Mouse (Mus musculus) layer of hippocampus, postnatal 10 days (tissue): ENCODE results near the gene Dclk1. TPM values are rescaled to one million over a fixed set of nuclear protein-coding genes. Genes with fewer than 3 reads are reported as not detected.
A peak's percentile ranks its signal among the peaks of the same experiment; 100 is the strongest.

ENCODE experiments used
- DNase-seq, 2 experiments: peaks; one replicate each; pipeline ENCODE4 v3.0.0; 2021; ENCODE audit warnings: low spot score in 2 of 2
- total RNA-seq, 2 experiments: library from RNA; stranded (reverse); gene quantifications; 2 replicates each; pipeline ENCODE4 v1.2.3; 2021

The Dclk1 gene
- total RNA-seq, 2 experiments from 2014 or later, result 632 to 743 TPM

DNA sequence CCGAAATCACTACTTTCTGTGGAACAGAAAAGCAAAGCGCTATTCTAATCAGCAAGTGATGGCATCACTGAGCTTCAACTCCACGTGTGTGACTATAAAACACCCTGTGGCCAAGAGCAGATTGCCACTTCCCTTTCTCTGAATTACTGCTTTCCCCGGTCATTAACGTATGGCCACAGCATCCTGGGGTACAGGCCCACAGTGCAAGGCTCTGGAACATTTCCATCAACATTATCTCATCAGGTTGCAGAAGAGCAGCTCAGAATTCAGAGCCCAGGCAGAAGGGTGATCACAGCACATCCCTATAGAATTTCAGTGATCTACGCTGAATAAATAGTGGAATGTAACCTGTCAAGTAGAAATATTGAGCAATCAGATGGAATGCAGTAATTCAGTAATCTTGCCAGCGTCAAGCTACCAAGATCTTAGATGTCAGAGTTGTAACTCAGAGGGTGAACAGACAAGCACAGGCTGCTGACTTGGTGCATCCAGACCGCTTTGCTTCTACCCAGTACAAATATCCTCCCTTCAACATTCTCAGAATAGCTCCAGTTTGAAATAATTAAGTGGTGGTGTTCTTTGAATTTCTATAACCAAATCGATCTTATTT is 293.5 kb downstream of the Dclk1 start:
- DNase-seq, result no peak

DNA sequence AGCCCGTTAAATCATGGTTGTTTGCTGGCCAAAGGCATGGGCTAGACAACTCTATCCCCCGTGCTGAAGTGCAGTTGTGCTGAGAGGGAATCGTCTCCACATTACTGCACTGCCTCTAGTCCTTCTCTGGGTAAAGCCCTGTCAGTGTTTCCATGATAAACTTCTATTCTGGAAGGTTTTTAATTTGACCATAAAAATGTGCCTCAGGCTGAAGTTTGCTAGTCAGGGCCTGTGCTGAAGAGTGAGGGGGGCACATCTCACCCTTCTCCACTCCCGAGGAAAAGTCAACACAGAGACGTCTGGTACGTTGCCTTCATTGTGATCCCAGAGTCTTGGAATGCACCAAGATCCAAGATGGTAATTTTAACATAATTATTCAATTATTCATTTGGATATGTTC is 294.7 kb downstream of the Dclk1 start:
- DNase-seq, result no peak

DNA sequence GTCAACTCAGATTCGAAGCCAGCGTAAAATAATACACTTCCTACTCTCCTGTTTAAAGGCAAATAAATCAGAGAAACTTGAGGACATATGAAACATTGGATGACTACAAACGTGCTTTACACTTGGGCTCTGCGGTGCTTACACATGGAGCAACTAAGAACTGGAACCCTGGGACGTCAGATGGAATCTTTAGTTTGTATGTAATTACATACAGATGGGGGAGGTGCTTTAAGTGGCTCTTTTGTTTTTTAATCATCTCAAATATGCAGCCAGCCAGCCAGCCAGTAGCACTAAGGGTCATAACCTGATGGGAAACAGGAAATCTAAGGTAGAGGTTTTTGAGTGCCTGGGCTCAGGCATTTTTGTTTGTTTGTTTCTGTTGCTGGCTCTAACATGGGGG is 295.6 kb downstream of the Dclk1 start:
- no peak for DNase-seq

DNA sequence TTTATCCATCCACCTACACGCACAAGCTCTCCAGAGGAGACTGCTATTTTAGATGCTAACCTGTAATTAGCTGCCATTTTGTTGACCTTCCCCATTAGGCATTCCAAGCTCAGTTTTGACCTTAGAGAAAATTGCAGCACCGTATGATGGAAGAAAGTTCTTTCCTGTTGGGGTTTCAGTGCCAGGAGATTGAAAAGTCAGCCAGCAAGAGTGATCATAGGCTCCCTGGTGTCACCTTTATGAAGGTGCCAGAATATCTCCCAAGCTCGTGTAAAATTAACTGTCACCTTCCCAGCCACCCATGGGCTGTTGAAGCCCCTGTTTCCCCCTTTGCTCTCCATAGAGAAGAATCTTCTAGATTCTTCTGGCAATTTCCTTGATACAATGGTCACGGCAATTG is 297.2 kb downstream of the Dclk1 start:
- no peak for DNase-seq

DNA sequence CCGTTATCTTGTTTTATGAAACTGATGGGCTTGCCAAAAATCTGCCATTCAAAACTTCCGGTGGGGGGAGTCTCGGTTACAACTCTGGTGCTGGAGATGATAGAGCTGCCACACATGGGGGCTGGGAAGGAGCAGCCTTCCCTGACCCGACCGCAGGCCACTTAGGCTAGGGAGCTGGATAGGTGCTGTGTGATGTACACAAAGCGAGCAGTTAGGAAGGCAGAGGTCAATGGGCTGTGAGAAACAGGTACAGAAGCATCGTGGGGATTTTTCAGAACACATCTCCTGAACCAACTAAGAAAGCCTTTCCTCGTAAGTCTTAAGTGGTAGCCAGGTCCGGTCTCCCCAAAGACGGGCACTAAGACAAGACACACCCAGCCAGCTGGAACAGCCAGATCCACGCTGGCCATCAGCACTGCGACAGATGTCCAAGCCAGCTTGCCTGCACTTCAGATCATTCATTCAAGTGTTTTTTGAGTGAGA is 297.7 kb downstream of the Dclk1 start:
- DNase-seq, result peak; percentile 57 to 66

DNA sequence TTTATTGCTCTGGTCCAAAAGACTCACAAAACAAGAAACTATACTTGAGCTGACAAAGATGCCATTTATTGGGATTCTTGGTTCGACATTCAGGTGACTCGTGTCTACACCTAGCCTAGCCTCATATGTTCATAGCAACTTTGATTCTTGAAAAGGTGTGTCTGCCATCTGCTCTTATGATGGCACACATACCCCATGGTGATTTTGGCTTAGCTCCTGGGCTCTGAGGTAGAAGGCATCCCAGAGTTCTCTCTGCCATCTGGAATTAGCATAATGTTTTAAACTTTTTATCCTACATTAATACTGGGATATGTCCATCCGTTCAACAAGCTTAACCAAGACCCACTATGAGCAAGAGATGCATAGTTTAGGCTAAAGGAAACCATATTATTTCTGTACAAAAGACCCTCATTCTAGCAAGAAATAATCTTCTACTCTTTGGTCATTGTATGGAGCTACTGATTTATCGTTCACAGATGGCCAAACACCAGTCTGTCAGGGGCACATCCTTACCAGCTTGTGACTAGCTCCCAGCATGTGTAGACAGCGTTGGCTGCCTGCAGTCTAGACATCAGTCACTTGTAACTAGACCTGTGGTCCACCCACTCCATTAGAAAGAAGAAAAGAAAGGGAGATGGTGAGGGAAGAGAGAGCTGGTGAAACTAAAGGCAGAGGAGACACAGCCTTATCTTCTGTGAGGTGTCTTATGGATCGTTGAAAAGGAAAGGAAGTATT is 298.4 kb downstream of the Dclk1 start:
- no peak for DNase-seq

DNA sequence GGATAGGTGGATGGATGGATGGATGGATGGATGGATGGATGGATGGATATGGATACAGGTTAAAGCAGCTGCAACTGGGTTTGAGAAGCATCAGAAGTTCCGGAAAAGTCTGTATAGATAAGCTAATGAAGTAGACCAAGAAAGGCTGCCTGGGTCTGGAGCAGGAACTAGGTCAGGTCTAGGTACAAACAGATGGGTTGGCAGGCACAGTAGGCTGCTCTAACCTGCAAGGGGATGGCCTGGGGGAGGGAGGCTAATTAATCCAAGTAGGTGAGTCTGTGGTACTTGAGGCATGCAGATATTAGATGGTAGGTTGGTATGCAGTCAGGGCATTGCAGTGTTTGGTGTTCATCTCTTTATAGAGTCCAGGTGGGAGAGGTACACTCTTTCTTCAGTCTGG is 299.6 kb downstream of the Dclk1 start:
- DNase-seq, result no peak

DNA sequence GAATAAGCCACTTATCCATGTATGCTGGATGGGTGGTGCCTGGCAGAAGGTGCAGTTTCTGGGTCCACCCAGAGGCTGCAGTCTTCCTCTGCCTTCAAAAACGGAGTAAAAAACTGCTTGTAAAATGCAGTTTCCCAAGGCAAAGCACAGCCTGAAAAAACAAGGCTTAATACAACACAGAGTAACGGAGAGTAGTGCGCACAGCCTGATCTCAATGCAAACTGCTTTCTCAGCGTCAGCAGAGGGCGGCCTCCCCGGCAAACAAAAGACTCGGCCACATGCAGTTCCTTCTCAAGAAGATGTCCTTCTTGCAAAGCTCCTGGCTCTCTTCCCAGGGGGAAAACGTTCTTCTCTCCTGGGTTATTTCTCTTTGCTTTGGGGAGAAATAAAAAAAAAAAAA is 300.1 kb downstream of the Dclk1 start:
- DNase-seq, result peak; percentile 59 to 65

DNA sequence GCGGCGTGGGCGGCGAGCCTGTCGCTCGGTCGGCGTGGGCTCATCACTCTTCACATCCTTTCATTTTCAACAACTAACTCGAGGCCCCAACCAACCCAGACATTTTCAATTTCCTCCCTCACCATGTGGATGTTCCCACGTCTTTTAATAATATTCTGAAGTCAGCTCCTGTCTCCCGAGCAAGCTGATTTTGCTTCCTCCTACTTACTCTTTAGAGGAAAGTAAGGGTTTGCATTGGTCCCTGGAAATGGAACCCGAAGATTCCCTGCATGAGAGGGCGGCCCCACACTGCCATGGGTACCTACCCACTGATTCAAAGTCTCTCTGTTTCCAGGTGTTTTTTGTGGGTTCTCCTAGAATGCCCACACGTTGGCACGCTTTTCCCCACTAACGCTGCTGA is 300.8 kb downstream of the Dclk1 start:
- no peak for DNase-seq

DNA sequence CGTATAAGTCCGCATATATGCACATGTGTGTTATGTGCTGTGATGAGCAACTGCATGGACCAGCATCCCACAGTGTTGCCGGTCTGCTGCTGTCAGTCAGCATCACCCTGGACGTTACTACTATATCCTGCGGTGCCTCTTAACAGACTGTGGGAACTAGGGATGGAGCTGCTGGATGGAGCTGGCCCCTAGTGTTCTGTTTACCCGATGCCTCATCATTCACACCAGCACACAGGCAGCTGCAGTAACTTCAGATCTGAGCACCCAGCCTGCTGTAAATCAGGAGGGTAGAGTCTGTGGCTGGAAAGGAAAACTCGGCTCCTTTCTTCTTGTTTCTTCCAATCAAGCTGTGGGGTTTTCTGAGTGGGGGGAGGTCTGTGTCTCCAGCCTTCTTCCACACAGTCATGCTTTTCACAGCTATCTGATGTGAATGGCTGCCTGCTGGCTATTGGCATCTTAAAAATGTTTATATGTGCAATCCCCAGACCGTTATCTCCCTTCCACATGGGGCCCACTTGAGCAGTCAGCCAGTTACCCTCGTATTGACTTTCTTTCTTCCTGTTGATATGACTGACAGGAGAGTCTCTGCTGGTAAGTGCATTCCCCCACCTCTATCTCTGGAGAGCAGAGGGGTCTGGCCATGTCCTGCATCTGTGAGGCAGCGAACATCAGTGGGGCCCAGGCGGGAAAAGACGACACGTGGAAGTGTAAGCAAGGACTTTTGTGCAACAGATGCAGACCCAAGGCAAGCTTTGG is 301.9 kb downstream of the Dclk1 start:
- DNase-seq, result peak in 1 of 2 experiments; percentile 7

DNA sequence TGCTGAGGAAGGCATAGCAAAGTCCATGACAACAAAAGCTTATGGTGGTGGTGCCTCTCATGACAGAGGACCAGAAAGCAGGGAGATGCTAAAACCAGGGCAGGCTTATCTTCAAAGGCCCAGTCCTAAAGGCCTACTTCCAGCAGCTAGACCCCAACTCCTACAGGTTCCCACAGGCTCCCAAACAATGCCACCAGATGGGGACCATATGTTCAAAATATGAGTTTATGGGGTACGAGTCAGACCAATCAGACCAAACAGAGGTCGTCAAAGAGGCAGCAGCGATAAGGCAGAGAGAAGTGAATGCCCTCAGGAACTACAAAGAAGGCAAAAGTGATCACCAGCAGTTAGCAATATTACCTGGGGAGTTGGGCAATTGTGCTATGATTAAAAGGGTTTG is 303.1 kb downstream of the Dclk1 start:
- DNase-seq, result no peak

DNA sequence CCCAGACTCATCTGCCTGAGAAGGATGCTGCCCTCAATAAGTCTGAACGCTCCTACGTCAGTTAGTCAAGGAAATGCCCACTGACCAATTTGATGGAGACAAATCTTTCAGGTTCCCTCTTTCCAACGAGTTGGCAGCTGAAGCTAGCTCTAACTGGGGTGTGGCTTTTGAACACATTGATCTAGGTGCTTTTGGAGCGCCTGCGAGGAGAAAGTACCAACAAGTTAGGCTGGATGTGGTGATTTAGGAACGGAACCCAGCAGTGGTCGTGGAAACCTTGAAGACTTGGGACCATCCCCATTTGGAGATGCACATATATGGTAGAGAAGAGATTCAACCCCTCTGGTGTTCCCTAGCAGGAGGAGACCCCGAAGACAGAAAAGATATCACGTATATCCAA is 303.8 kb downstream of the Dclk1 start:
- DNase-seq, result no peak

DNA sequence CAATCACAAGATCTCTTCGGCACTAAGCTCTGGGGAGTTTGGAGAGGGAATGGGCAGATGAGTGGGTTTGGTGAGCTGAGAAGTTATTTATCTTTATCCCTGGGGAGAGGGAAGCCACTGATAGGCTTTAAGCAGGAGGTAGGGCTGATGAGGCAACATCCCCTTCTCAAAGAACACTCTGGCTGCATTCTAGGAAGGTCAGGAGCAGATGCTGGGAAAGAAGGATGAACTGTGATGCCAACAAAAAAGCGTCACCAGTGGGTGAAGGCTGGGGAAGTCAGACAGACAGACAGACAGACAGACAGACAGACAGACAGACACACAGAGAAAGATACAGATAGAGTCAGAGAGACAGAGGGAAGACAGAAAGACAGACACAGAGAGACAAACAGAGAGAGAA is 304.9 kb downstream of the Dclk1 start:
- no peak for DNase-seq

DNA sequence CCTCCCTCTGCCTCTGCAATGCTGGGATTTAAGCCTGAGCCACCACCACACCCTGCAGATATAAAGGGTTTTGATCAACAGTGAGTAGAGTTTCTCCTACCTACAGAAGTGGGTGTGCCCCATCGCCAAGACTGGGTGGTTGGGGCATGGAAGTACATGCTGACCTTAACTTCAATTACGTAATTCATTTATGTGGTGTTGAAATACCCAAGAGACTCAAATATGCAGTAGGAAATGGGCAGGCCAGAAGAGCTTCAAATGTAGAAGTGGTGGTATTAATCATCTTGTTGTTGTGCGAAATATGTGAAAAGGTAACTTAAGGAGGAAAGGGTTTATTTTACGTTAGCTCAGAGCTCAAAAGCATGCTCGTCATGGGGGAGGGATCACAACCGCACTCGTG is 307.2 kb downstream of the Dclk1 start:
- no peak for DNase-seq

DNA sequence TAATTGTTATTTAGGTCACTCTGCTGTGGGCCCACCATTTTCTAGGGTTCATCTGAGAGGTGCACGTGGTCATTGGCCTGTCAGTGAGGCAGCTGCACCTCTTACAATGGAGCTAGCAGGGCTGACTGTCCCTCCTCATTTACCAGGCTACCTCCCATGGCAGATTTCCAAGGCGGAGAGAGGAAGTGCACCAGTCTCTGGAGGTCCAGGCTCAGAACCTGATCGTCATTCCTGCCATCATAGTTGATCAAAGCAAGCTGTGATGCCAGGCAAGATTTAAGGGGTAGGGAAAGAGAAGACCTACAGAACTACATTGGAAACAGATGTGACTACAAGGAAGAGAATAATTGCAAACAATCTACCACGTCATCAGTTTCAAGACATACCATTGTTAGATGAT is 308.8 kb downstream of the Dclk1 start:
- DNase-seq, result no peak

DNA sequence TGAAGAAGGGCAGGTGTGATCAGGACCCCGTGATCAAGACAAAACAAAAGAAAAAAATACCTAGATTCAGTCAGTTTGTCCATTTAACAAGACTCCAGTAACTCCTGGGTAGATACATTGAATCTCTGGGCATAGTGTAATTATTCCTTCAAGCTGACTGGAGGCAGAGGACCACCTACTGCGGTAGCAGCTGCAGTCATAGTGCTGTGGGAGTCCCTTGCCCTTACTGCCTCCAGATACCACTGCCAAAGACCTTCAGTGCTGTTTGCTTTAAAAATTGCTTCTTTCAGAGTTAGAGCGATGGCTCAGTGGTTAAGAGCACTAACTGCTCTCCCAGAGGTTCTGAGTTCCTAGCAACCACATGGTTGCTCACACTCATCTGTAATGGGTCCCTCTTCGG is 309.7 kb downstream of the Dclk1 start:
- DNase-seq, result no peak

DNA sequence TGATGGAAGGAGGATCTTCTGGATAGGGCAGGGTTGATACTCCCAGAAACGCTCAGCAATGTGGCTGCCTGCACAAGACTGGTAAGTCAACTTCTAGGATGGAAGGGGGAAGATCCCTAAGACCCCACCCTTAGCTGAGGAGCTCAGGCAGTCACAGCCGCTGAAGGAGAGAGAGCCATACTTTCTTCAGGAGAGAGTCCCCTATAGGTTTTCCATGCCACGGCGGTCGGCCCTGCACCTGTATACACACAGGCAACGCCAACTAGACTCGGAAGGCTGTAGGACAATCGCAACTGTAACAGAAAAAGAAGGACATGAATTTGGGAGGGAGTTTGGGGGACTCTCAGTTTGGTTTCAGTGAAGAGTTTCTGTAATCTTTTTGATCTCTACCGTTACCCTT is 310.9 kb downstream of the Dclk1 start:
- no peak for DNase-seq

DNA sequence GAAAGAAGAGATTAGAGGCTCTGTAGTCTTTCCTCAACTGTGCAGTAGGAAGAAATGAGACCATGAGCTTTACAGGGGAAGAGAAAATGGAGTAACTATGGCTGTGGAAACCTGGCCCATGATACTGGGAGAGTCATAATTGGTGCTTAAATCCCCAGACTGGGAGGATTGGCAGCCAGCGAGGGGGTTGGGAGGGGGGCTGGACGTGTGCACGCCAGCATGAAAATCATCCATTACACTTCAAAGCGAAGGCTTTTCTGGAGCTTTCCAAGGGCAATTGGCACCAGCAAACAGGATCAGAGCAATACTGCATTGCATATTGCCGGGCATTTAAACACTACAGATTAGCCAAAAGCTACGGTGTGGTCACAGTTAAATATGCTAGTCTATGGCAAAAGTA is 313.7 kb downstream of the Dclk1 start:
- DNase-seq, result no peak

DNA sequence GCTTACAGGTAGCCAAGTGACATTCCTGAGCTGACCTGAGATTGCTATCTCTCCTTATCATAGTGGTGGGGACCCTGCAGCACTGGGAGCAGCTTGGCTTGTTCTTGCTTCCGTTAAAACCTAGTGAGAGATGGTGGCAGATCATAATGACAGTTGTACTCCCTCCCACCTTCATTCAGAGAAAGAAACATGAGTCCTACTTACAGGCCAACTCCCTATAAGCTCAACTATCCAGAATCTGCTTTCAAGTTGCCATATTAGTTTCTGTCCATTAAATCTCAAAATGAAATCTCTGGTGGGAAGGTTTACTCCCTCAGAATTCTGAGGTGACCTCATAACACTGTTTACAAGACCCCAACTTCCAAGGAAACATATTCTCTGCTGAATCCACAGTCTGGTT is 316.4 kb downstream of the Dclk1 start:
- no peak for DNase-seq

DNA sequence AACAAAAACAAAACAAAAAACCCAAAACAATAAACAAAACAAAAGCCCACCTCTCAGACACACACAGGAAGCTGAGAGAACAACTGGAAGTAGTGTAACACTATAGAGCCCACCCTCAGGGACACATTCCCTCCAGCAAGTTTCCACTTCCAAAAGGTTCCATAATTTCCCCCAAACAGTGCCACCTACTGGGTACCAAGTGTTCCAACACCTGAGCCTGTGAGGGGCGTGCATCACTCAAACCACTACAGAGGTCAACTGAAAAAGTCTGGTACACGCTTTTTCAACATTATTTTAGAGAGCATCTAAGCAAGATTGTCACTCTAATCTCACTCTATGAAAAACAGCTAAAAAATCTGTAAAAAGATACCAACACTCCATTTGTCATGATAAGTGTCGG is 325.3 kb downstream of the Dclk1 start:
- DNase-seq, result peak in 1 of 2 experiments; percentile 4

DNA sequence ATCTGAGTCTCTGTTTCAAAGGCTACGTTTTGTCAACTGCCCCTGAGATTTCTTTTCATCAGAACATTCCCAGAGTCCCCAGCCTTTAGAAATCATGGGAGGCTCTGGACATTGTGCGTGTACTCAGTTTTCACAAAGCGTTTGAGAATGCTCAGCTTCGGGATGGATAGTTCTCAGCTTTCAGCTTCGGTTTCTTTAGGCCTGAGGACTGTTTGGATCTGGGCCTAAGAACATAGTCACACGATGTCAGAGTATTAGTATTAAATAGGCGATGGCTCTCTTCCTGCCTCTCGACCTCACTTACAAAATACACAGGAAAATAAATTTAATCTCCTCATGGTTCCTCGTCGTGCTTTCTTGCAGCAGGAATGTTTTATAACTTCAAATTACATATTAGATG is 327.4 kb downstream of the Dclk1 start:
- DNase-seq, result no peak

DNA sequence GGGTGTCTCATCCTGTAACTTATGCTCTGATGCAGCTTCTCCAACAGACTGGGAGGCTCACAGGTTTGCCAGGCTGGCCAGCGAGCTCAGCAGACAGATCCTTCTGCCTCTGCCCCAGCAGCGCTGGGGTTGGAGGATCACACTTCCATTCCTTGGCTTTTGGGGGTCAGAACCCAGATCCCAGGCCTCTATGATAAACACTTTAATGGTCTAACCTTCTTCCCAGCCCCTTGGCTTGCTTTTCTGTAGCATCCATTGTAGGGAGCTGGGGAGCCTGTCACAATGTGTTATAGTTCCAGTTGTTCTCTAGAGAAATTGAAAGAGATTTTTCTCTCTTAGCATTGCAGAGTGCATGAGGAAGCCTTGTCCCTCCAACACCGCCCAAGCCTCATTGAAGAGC is 328.9 kb downstream of the Dclk1 start:
- no peak for DNase-seq
